Comparison of ENCODE assay signal across 8 mouse cellular contexts in the genomic region with DNA sequence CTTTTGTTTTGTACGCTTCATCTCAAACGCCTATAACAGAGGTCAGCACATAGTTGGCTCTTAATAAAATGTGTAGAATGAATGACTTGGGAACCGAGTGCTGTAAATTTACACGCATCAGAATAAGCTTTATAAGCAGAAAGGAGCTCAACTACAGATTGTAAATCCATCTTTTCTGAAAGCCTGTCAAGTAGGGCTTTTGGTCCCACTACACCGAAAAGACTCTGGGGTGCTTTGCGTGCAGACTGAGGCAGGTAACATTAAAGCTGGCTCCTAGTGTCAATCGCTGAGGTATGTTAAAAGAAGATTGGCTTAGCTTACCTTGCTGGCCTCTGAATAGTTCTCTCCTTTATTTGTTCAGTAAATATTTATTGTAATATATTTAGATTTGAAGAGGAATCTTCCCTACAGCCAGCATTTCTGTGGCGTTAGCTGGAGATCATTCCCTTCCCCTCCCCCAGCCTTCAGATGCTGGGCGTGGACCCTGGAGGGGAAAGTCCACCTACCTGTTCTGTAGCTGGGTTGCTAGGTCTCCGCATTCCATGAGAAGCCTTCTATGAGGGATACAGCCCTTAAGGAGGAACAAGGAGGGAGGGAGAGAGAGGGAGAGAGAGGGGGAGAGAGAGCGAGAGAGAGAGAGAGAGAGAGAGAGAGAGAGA. TPM values are rescaled to one million over a fixed set of nuclear protein-coding genes. Genes with fewer than 3 reads are reported as not detected.
DNase-seq lines count a peak whose midpoint lies in the region; ATAC-seq and TF ChIP-seq lines count a peak whose summit lies in the region.

No protein-coding gene starts in this region.

- peak overlapping the region; percentile 55; the same call in 1 of the 2 replicates for H3K9ac ChIP-seq in embryonic facial prominence, embryonic 11.5 days (replicated peaks; ENCODE audit: low read length)
- peak overlapping the region; percentile 62 for H3K9ac ChIP-seq in kidney, embryonic 14.5 days (ENCODE audit: low read depth, low read length)

- H3K27ac ChIP-seq in left cerebral cortex, adult 2 months = peak overlapping the region; percentile 66
- no peak overlapping the region for H3K27ac ChIP-seq in embryonic facial prominence, embryonic 11.5 days (replicated peaks; ENCODE audit: low read depth, low read length)
- H3K27ac ChIP-seq in kidney, embryonic 14.5 days (ENCODE audit: low read depth, low read length) = no peak overlapping the region; the same call in 1 of the 2 replicates

- ATAC-seq in embryonic facial prominence, embryonic 11.5 days (replicated peaks; ENCODE audit: insufficient number of reproducible peaks, low FRiP score, low TSS enrichment, low read depth) = no peak
- no peak for ATAC-seq in kidney, embryonic 14.5 days (ENCODE audit: low FRiP score, low TSS enrichment)

- H3K4me2 ChIP-seq in embryonic facial prominence, embryonic 11.5 days (ENCODE audit: low read depth, low read length) = peak overlapping the region; percentile 84
- peak overlapping the region; percentile 91 for H3K4me2 ChIP-seq in kidney, embryonic 14.5 days (replicated peaks; ENCODE audit: low read depth, low read length)

- no peak for TF ChIP-seq CTCF in left cerebral cortex, adult 2 months (IDR thresholded peaks at IDR 0.05)

- no peak for DNase-seq in left cerebral cortex, adult 2 months (ENCODE audit: extremely low spot score in 1 of 2, low spot score in 2 of 2)
- DNase-seq in left cerebral cortex, postnatal 36 days (ENCODE audit: low spot score in 2 of 2) = no peak
- DNase-seq in embryonic facial prominence, embryonic 11.5 days (ENCODE audit: low spot score) = peak; percentile 38
- DNase-seq in lung, postnatal 25 days (ENCODE audit: low spot score) = peak; percentile 74
- DNase-seq in adrenal gland, postnatal 10 days = no peak
- DNase-seq in spleen, postnatal 10 days (ENCODE audit: low spot score in 2 of 2) = no peak
- no peak for DNase-seq in gastrocnemius, postnatal 14 days

- H3K27me3 ChIP-seq in embryonic facial prominence, embryonic 11.5 days (ENCODE audit: control insufficient read depth, insufficient read depth, low read length) = no peaks in the 10 kb centered on the region
- peaks cover 6% of the 10 kb centered on the region; the same call in 1 of the 2 replicates for H3K27me3 ChIP-seq in kidney, embryonic 14.5 days (ENCODE audit: control insufficient read depth, insufficient read depth, low read length)

- 2% methylated on average over 10 of the region's 11 CpGs for WGBS in embryonic facial prominence, embryonic 11.5 days
- WGBS in kidney, embryonic 14.5 days = 3% methylated on average over 10 of the region's 11 CpGs

- H3K4me1 ChIP-seq in embryonic facial prominence, embryonic 11.5 days (ENCODE audit: control insufficient read depth, insufficient read depth, low read length) = no peaks in the 10 kb centered on the region
- H3K4me1 ChIP-seq in kidney, embryonic 14.5 days (ENCODE audit: control insufficient read depth, insufficient read depth, low read length) = peaks cover 9% of the 10 kb centered on the region; the same call in 1 of the 2 replicates

- peak overlapping the region; percentile 60 for H3K4me3 ChIP-seq in left cerebral cortex, adult 2 months
- peak overlapping the region; percentile 42 for H3K4me3 ChIP-seq in embryonic facial prominence, embryonic 11.5 days (ENCODE audit: low read depth, low read length)
- peak overlapping the region; percentile 55; the same call in 1 of the 2 replicates for H3K4me3 ChIP-seq in kidney, embryonic 14.5 days (ENCODE audit: low read length)

- H3K36me3 ChIP-seq in embryonic facial prominence, embryonic 11.5 days (replicated peaks; ENCODE audit: control insufficient read depth, insufficient read depth, low read depth, low read length) = no peaks in the 10 kb centered on the region
- H3K36me3 ChIP-seq in kidney, embryonic 14.5 days (ENCODE audit: control insufficient read depth, insufficient read depth, low read length) = no peaks in the 10 kb centered on the region

- intact Hi-C loops in left cerebral cortex, adult 2 months (cut with DNase I) = loop anchor here (5.0 kb wide), 1 partner anchor 50 kb away; a partner anchor contains a TSS
- intact Hi-C loops in left cerebral cortex, postnatal 36 days (cut with DNase I) = no loop called here
- intact Hi-C loops in gastrocnemius, postnatal 14 days (cut with DNase I; ENCODE audit: low total_unique reads) = no loop called here

- H3K9me3 ChIP-seq in embryonic facial prominence, embryonic 11.5 days (replicated peaks; ENCODE audit: control insufficient read depth, low read length) = no peaks in the 10 kb centered on the region
- H3K9me3 ChIP-seq in kidney, embryonic 14.5 days (ENCODE audit: control insufficient read depth, low read length) = no peaks in the 10 kb centered on the region

RNA-seq across cellular contexts. Expression of a gene that starts 1.0 kb away (rescaled TPM):
- 1 to 10 TPM; 4.5 TPM for total RNA-seq in left cerebral cortex, adult 2 months (2021)
- total RNA-seq in left cerebral cortex, postnatal 36 days (2021) = 1 to 10 TPM; 2.9 to 4.0 TPM
- 3.3 and 4.5 TPM in 2 replicates for polyA plus RNA-seq in embryonic facial prominence, embryonic 11.5 days (2014; fragmentation: Nextera tagmentation; extraction: Ambion mirVana)
- 7.4 and 14.2 TPM in 2 replicates for polyA plus RNA-seq in kidney, embryonic 14.5 days (2014; fragmentation: Nextera tagmentation; extraction: Ambion mirVana)
- 1 to 10 TPM; 3.1 to 4.6 TPM for total RNA-seq in adrenal gland, postnatal 10 days (2021)
- total RNA-seq in gastrocnemius, postnatal 14 days (2021) = under 1 TPM; 0.11 to 0.16 TPM

RNA-seq across cellular contexts. Expression of a gene that starts 50.1 kb away (rescaled TPM):
- 10 to 100 TPM; 57.4 to 60.2 TPM for total RNA-seq in left cerebral cortex, adult 2 months (2021)
- 10 to 100 TPM; 48.9 to 69.1 TPM for total RNA-seq in left cerebral cortex, postnatal 36 days (2021)
- polyA plus RNA-seq in embryonic facial prominence, embryonic 11.5 days (2014; fragmentation: Nextera tagmentation; extraction: Ambion mirVana) = 20.1 and 21.5 TPM in 2 replicates
- polyA plus RNA-seq in kidney, embryonic 14.5 days (2014; fragmentation: Nextera tagmentation; extraction: Ambion mirVana) = 19.7 and 24.4 TPM in 2 replicates
- total RNA-seq in adrenal gland, postnatal 10 days (2021) = 10 to 100 TPM; 24.8 to 41.9 TPM
- 10 to 100 TPM; 13.9 to 18.1 TPM for total RNA-seq in gastrocnemius, postnatal 14 days (2021)

Comparison
In these comparisons a context has a peak if more than half of its experiments do, and no peak if none do; other contexts are left out.
1. DNase-seq: peak in embryonic facial prominence, embryonic 11.5 days (single experiment) and lung, postnatal 25 days (single experiment); none in left cerebral cortex, adult 2 months (0 of 2), left cerebral cortex, postnatal 36 days (0 of 2), adrenal gland, postnatal 10 days (single experiment), spleen, postnatal 10 days (0 of 2) and gastrocnemius, postnatal 14 days (single experiment).
2. Peak in every context shown above with its lines, with median percentiles within 50 percentile points of each other: H3K4me3 ChIP-seq.